Mouse (Mus musculus) left cerebral cortex, adult 2 months (tissue): ENCODE measurements around the gene Dnah14. TPM values are rescaled to one million over a fixed set of nuclear protein-coding genes. Genes with fewer than 3 reads are reported as not detected.

Source experiments
- DNase-seq, 2 experiments: peaks; one replicate each; pipeline ENCODE4 v3.0.0; 2021 to 2022; ENCODE audit warnings: low spot score in 2 of 2, mixed read lengths in 1 of 2; ENCODE audit errors: extremely low spot score in 1 of 2
- H3K27ac ChIP-seq: fragments of 200-600 bp; 2 replicates; pipeline ENCODE4 v1.8.1; 2022
- H3K4me3 ChIP-seq: fragments of 200-600 bp; 2 replicates; pipeline ENCODE4 v1.8.1; 2022
- CTCF ChIP-seq: fragments of 200-600 bp; IDR thresholded peaks from 2 replicates; pipeline ENCODE4 v1.8.1; 2022; ENCODE audit warnings: antibody characterized with exemption, mild to moderate bottlenecking, moderate library complexity
- intact Hi-C: fragments of 180-260 bp; cut with DNase I; formaldehyde crosslinking; loops from one replicate; pipeline ENCODE4 v1.15.1; 2025
- long read RNA-seq, 2 experiments: library from polyadenylated mRNA; stranded (forward); transcript quantifications; one replicate each; pipeline ENCODE4 v2.0.0; 2021; ENCODE audit warnings: borderline mapping rate in 2 of 2
- total RNA-seq, 2 experiments: library from RNA; stranded (reverse); gene quantifications; 2 replicates each; pipeline ENCODE4 v1.2.3; 2021

The Dnah14 gene
- total RNA-seq = 1 to 10 TPM in 1 of 2 experiments, under 1 TPM in 1; 0.49 to 1.4 TPM
- long read RNA-seq, experiment 1 = 0 reads
- long read RNA-seq, experiment 2, partial matches to known transcripts = 0 of 1 reads
- long read RNA-seq, experiment 2, other reads (novel, unspliced or antisense) = 1 of 1 reads

DNA sequence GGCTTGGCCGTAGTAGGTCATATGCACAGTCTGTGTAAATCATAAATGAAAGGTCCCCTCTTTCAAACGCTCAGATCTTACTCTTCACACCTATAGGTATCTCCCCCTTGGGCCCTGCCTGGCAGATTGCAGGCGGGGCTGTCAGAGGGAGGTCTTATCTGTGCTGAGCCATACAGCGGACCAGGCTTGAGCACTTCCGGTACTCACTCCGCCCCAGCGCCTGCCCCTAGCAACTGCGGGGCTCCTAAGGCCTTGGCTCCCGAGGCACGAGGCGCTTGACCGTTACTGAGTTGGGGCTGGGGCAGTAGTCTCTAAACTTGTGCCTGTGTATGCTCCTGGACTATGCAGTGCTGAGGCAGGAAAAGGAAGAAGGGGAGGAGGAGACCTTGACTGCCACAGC, at the start of gene Dnah14:
TSS of gene Dnah14 (plus strand) at position 238 of the 400 bp plus-strand sequence.
- TF ChIP-seq CTCF = no peak
- no peak for DNase-seq
- H3K4me3 ChIP-seq = no peak within 1 kb of the TSS
- no peak within 1 kb of the TSS for H3K27ac ChIP-seq
- intact Hi-C loops = no loop called here

- TF ChIP-seq CTCF = no peak
- no peak for DNase-seq
- intact Hi-C loops = no loop called here
- H3K27ac ChIP-seq = no peak overlapping the region
- no peak overlapping the region for H3K4me3 ChIP-seq
Measured at GRCm38 (mm10) chr1:181529368-181529767, 47.0 kb upstream of the Dnah14 start.

DNA sequence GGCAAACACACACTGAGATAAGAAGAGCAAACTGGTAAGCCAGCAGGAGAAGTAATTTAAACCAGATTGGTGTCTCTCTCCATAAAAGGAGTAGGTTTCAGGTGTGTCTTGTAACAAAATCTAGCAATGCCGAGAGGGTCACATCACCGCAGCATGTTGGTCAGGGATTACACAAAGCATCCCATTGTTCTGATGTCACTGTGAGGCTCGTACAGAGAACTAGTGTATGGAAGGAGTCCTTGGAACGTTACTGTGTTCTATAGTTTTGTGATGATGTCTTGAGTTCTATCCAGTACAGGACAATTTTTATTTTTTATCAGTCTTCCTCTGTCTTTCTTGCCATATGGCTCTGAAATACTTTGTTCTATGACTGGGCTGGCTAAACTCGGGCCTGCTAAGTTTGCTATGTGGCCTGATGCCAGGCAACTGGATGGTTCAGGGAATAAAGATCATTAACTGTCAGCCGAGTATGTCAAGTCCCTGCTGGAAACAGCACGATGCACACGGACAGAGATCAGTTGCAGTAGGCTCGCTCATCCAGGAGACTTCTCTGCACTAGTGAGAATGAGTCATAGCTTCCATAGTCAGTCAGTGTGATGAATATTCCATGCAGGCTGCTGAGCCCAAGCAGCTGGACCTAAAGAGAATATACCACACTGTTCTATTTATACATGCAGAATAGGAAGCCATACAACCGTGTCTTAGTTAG, 41.0 kb upstream of the Dnah14 start:
- DNase-seq = peak in 1 of 2 experiments; percentile 37
- intact Hi-C loops = no loop called here
- TF ChIP-seq CTCF = no peak
- H3K27ac ChIP-seq = peak overlapping the region; percentile 66
- no peak overlapping the region for H3K4me3 ChIP-seq

DNA sequence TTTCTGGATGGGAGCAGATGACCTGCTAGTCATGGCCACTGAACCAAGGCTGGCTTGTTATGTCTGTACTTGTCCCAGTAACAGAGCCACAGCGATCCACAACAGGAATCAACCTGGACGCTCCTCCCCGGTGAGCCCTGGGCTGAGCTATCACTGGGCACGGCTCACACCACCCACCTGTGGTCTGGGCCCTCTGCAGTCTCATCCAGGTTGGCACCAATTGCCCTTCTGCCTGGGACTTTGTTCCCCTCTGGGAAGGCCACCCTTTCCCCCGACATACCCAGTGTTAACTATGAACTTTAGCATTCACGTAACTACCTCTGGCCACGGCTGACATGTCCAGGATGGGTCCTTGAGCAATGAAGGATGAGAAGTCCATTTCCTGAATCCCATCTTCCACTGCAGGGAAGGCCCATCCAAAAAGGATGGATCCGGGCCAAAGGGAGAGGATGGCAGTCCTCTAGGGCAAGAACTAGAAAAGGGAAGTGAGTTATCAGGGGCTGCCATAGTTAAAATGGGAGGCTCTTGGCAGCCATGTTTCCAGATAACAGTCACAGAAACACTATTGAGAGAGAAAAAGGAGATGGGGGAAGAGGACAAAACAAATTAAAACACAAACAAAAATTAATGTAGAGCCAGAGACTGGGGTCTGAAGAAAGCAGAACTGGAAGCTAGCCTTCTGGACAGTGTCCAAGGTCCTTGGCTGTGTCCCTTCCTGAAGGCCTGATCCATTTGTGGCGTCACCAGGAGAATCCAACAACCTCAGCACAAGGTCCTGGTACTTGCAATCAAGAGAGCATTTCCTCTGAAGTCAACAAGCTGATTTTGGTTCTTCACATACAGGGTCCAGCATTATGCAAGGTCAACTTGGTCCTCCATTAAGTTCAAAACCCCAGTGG, 38.5 kb upstream of the Dnah14 start:
- no peak for DNase-seq
- TF ChIP-seq CTCF = no peak
- intact Hi-C loops = no loop called here
- H3K27ac ChIP-seq = no peak overlapping the region
- no peak overlapping the region for H3K4me3 ChIP-seq

DNA sequence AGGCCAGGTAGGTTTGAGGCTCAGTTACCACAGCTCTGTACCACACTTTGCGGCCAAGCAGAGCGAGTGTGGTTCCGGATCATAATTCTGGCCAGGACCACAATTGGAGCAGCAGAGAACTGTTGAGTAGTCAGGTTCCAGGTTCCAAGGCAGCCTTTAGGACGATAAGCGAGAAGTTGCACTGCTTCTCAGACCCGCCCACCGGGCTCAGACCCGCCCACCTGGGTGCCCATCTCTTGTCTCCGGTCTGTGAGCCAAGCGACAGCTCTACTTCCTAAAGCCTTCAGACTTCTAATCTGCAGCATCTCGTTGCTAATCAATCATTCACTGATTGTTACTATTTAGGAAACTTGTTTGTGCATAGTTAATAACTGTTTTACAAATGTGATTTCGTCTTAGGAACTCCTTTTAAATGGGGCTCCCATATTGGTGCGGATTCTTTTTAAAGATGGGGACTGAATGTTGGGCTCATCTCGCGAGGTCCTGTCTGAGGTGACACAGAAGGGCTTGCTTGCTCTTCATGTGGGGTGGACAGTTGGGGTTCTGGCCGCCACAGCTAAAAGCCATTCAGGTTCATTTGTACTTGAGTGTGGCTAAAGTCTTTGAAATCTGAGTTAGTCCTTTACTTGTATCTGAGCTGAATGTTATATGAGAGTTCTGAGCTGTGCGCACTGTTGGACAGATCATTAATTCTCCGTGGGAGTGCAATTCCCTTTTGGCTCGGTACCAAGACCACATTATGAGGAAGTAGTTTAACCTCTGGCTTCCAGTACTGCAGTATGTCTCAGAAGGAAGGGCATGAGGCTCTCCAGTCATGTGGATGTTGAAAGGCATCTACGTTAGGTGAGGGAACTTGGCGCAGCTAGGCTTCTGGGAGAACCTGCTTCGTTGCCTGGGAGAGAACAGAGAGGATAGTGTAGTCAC, 36.3 kb upstream of the Dnah14 start:
- intact Hi-C loops = loop anchor here (10.0 kb wide), 1 partner anchor 265 kb away; no protein-coding TSS in a partner anchor
- no peak for TF ChIP-seq CTCF

DNA sequence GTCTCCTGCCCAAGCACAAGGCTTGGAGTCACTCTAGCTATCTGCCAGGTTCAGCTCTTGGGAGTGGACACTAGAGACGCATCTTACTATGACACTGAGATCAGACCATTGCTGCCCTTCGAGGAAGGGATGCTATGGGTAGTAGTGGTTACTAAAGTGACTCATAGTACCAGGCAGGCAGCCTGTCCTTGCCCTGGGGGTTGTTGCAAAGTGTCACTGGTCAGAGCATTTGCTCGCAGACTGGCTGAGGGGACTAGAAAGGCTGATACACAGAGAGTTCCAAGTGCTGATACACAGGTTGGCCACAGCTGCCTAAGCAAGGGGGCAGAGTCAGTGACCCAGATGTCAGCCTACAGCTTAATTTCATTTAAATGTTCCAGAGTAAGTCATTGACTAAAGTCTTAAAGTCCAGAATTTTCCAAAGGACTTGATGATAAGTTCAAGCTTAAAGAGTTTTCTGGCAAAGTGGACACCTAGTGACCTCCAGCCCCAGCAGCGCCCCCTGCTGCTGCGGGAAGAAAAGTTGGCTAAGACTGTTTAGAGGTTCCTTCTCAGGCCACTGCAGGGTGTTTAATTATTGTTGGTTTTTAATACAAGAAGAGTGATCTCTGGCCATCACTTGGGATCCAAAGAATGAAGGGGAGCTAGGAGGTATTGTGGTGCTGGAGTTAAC, 32.5 kb upstream of the Dnah14 start:
- TF ChIP-seq CTCF = peak; percentile 63

More for the DNA sequence above, 36.3 kb upstream of the Dnah14 start:
- Histone ChIP-seq H3K27ac (no peak overlapping the region), H3K4me3 (no peak overlapping the region)
- DNase-seq = no peak

GRCm38 (mm10) chr1:181545044-181545772, 31.2 kb upstream of the Dnah14 start:
- peak; percentile 62 to 72 for DNase-seq
- intact Hi-C loops = loop anchor here (2.0 to 10.0 kb wide), 7 partner anchors 72 to 334 kb away; no protein-coding TSS in a partner anchor
- peak; percentile 96 for TF ChIP-seq CTCF
- H3K27ac ChIP-seq = no peak overlapping the region
- H3K4me3 ChIP-seq = 0 out of 2 replicates have a peak overlapping the region, but pooled peaks have one; percentile 16

More for the DNA sequence above, 32.5 kb upstream of the Dnah14 start:
- Histone ChIP-seq H3K27ac (no peak overlapping the region), H3K4me3 (no peak overlapping the region)
- intact Hi-C loops = loop anchor here (2.0 to 10.0 kb wide), 3 partner anchors 73 to 333 kb away; no protein-coding TSS in a partner anchor
- no peak for DNase-seq

- DNase-seq = no peak
Measured at GRCm38 (mm10) chr1:181549987-181550386, 26.4 kb upstream of the Dnah14 start.

DNA sequence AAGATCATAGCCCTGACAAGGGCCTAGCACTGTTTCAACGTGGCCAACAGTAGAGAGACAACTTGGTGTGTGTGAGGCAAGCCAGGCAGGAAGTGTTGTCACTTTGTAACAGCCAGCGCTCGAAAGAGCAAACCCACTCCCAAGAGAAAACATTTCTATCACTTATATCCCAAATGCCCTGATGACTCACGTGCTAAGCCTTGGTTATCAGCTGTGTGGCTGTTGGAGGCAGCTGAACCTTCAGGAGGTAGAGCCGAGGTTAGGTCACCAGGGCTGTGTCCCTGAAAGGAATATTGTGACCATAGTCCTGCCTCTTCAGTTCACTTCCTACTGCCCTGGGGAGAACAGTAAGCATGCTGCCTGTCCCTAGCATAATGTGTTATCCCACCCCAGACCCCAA, 25.5 kb upstream of the Dnah14 start:
- TF ChIP-seq CTCF = no peak
- intact Hi-C loops = no loop called here
- Histone ChIP-seq H3K4me3 (no peak overlapping the region), H3K27ac (no peak overlapping the region)
- no peak for DNase-seq

More at GRCm38 (mm10) chr1:181549987-181550386, 26.4 kb upstream of the Dnah14 start:
- TF ChIP-seq CTCF = no peak
- intact Hi-C loops = loop anchor here (5.0 to 10.0 kb wide), 5 partner anchors 83 to 275 kb away; no protein-coding TSS in a partner anchor
- H3K27ac ChIP-seq = peak overlapping the region; percentile 30; the same call in 1 of the 2 replicates
- H3K4me3 ChIP-seq = no peak overlapping the region
